Mouse (Mus musculus) forebrain, embryonic 15.5 days (tissue): ENCODE measurements around the gene Mgat4a. TPM values are rescaled to one million over a fixed set of nuclear protein-coding genes. Genes with fewer than 3 reads are reported as not detected.
"Not testable (repeated sequence)": the region's sequence is repeated elsewhere in the genome, so short reads cannot be mapped to it uniquely, and the experiment has no call there.

Source experiments
- ATAC-seq: fragments of 200-750 bp; cut with Nextera tagmentation; replicated peaks from 2 replicates; pipeline ENCODE4 v1.8.0; 2017; ENCODE audit warnings: mild to moderate bottlenecking, moderate TSS enrichment, moderate library complexity
- H3K27ac ChIP-seq: fragments of 300-500 bp; sonication (generic); replicated peaks from 2 replicates; pipeline ENCODE4 v1.5.1; 2015; ENCODE audit warnings: mild to moderate bottlenecking, inconsistent platforms
- H3K27me3 ChIP-seq: fragments of 300-500 bp; sonication (generic); 2 replicates; pipeline ENCODE4 v1.6.1; 2015; ENCODE audit warnings: inconsistent platforms
- H3K36me3 ChIP-seq: fragments of 300-500 bp; sonication (generic); 2 replicates; pipeline ENCODE4 v1.6.1; 2015; ENCODE audit warnings: mild to moderate bottlenecking, inconsistent platforms
- H3K4me1 ChIP-seq: fragments of 300-500 bp; sonication (generic); 2 replicates; pipeline ENCODE4 v1.6.1; 2015; ENCODE audit warnings: inconsistent platforms
- H3K4me2 ChIP-seq: fragments of 300-500 bp; sonication (generic); replicated peaks from 2 replicates; pipeline ENCODE4 v1.6.1; 2015; ENCODE audit warnings: mild to moderate bottlenecking, inconsistent platforms
- H3K4me3 ChIP-seq: fragments of 300-500 bp; sonication (generic); 2 replicates; pipeline ENCODE4 v1.5.1; 2015; ENCODE audit warnings: mild to moderate bottlenecking, inconsistent platforms
- H3K9ac ChIP-seq: fragments of 300-500 bp; sonication (generic); replicated peaks from 2 replicates; pipeline ENCODE4 v1.6.1; 2015; ENCODE audit warnings: mild to moderate bottlenecking, inconsistent platforms
- H3K9me3 ChIP-seq: fragments of 300-500 bp; sonication (generic); 2 replicates; pipeline ENCODE4 v1.6.1; 2016; ENCODE audit warnings: inconsistent platforms
- WGBS: fragments of 180-500 bp; shearing (Covaris S2); methylation state at CpG from one replicate; pipeline ENCODE4 v1.1.7; 2015; ENCODE audit warnings: mixed read lengths; 5-methylcytosine and 5-hydroxymethylcytosine counted together
- polyA plus RNA-seq: library from polyadenylated mRNA; unstranded; fragments of >200 nt; fragmentation: Nextera tagmentation; extraction: Ambion mirVana; gene quantifications from 2 replicates; pipeline ENCODE4 v1.2.1, GENCODE M21; 2015

The Mgat4a gene
- polyA plus RNA-seq, 1 experiment from 2014 or later = 7.2 TPM

- Histone ChIP-seq H3K27ac (no peak overlapping the region), H3K4me2 (no peak overlapping the region), H3K27me3 (no peaks in the 10 kb centered on the region), H3K36me3 (no peaks in the 10 kb centered on the region), H3K4me3 (no peak overlapping the region), H3K4me1 (no peaks in the 10 kb centered on the region), H3K9ac (no peak overlapping the region), H3K9me3 (no peaks in the 10 kb centered on the region)
- ATAC-seq = no peak
- WGBS = 89% methylated on average over 4 of the region's 4 CpGs
Observed at GRCm38 (mm10) chr1:37524669-37525068, 16.1 kb downstream of the Mgat4a start.

- not testable (repeated sequence) for H3K27me3 ChIP-seq, H3K27ac ChIP-seq, H3K4me2 ChIP-seq, H3K9ac ChIP-seq, ATAC-seq, H3K36me3 ChIP-seq, H3K4me3 ChIP-seq, H3K9me3 ChIP-seq, H3K4me1 ChIP-seq
- 88% methylated on average over 4 of the region's 4 CpGs for WGBS
Observed at GRCm38 (mm10) chr1:37524122-37524521, 16.7 kb downstream of the Mgat4a start.

- ATAC-seq, H3K36me3 ChIP-seq, H3K27ac ChIP-seq, H3K27me3 ChIP-seq, H3K9me3 ChIP-seq, H3K9ac ChIP-seq, H3K4me1 ChIP-seq, H3K4me3 ChIP-seq, H3K4me2 ChIP-seq: not testable (repeated sequence)
- 95% methylated on average over 3 of the region's 3 CpGs for WGBS
Observed at GRCm38 (mm10) chr1:37523548-37523947, 17.3 kb downstream of the Mgat4a start.

DNA sequence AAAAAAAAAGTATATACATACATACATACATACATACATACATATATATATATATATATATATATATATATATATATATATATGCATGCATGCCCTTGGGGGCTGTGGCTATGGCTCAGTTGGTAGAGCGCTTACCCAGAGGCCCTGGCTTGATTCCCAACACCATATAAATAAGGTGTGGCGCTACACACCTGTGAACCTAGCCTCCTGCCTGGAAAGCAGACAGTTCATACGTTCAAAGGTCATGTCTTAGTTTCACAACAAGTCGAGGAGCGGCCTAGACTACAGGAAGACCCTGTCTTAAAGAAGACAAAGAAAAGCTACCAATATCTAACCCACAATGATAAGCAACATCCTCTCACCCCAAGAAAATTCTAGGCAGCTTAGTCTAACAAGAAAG is 18.7 kb downstream of the Mgat4a start:
- Histone ChIP-seq H3K4me3 (no peak overlapping the region), H3K36me3 (no peaks in the 10 kb centered on the region), H3K9ac (no peak overlapping the region), H3K4me2 (no peak overlapping the region), H3K4me1 (no peaks in the 10 kb centered on the region), H3K9me3 (no peaks in the 10 kb centered on the region), H3K27me3 (no peaks in the 10 kb centered on the region), H3K27ac (no peak overlapping the region)
- WGBS = 92% methylated on average over 5 of the region's 5 CpGs
- no peak for ATAC-seq

DNA sequence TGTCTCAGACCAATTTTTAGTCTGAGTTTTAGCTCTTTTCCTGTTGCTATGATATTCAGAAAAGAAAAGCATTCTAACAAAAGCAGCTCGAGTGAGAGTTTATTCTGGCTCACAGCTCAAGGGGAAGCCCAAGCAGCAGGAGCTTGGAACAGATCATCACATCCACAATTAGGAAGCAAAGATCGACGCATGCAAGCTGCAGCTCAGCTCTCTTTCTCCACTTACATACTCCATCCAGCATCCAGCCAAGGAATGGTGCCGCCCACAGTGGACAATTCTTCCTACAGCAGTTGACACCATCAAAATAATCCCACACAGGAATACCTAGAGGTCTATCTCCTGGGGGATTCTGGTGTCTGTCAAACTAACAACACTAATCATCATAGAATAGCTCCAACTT is 22.0 kb downstream of the Mgat4a start:
- Histone ChIP-seq H3K27ac (no peak overlapping the region), H3K27me3 (no peaks in the 10 kb centered on the region), H3K4me3 (no peak overlapping the region), H3K9me3 (no peaks in the 10 kb centered on the region), H3K36me3 (no peaks in the 10 kb centered on the region), H3K9ac (no peak overlapping the region), H3K4me2 (no peak overlapping the region), H3K4me1 (no peaks in the 10 kb centered on the region)
- WGBS = 91% methylated on average over 4 of the region's 4 CpGs
- ATAC-seq = no peak

GRCm38 (mm10) chr1:37518124-37518720 is 22.6 kb downstream of the Mgat4a start:
- Histone ChIP-seq H3K4me1 (peaks cover 2% of the 10 kb centered on the region), H3K36me3 (no peaks in the 10 kb centered on the region), H3K9ac (no peak overlapping the region), H3K27ac (no peak overlapping the region), H3K4me3 (no peak overlapping the region), H3K9me3 (no peaks in the 10 kb centered on the region), H3K27me3 (no peaks in the 10 kb centered on the region), H3K4me2 (no peak overlapping the region)
- no peak for ATAC-seq
- WGBS = 85% methylated on average over 4 of the region's 4 CpGs

DNA sequence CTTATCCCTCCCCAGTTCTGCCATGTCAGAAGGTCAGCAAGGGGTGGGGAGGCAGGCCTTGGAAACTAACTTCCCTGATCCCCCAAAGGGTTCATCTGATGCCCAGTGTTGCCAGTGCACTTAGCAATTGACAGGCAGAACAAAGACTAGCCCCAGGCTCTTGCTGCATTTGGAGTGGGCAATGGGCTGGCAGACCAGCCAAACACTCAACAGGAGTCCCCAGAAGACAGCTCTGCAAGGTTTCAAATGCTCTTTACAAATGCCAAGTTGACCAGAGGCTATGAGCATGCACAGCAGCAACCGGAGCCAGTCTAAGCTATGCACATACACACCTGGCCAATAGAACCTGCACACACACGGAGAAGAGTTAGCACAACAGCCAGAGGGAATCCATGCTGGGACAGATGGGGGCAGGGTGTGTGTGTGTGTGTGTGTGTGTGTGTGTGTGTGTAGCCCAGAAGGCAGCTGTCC is 27.8 kb downstream of the Mgat4a start:
- Histone ChIP-seq H3K4me3 (no peak overlapping the region), H3K9ac (no peak overlapping the region), H3K36me3 (no peaks in the 10 kb centered on the region), H3K27ac (no peak overlapping the region; the same call in 1 of the 2 replicates), H3K27me3 (no peaks in the 10 kb centered on the region), H3K9me3 (no peaks in the 10 kb centered on the region), H3K4me1 (peaks cover 19% of the 10 kb centered on the region), H3K4me2 (no peak overlapping the region)
- peak; percentile 46 for ATAC-seq
- 42% methylated on average over 2 of the region's 2 CpGs for whole genome bisulfite sequencing

- no peak overlapping the region; the same call in 1 of the 2 replicates for H3K27ac ChIP-seq
- no peak overlapping the region for H3K4me2 ChIP-seq
- no peaks in the 10 kb centered on the region for H3K36me3 ChIP-seq
- WGBS = 14% methylated on average over 5 of the region's 5 CpGs
- peaks cover 19% of the 10 kb centered on the region for H3K4me1 ChIP-seq
- no peak overlapping the region for H3K4me3 ChIP-seq
- H3K9me3 ChIP-seq = no peaks in the 10 kb centered on the region
- H3K9ac ChIP-seq = no peak overlapping the region
- H3K27me3 ChIP-seq = no peaks in the 10 kb centered on the region
- ATAC-seq = peak; percentile 51; the same call in 1 of the 2 replicates
Observed at GRCm38 (mm10) chr1:37512109-37512640, 28.6 kb downstream of the Mgat4a start.

- H3K4me2 ChIP-seq = no peak overlapping the region
- ATAC-seq = no peak
Observed at GRCm38 (mm10) chr1:37510193-37510592, 30.6 kb downstream of the Mgat4a start.

DNA sequence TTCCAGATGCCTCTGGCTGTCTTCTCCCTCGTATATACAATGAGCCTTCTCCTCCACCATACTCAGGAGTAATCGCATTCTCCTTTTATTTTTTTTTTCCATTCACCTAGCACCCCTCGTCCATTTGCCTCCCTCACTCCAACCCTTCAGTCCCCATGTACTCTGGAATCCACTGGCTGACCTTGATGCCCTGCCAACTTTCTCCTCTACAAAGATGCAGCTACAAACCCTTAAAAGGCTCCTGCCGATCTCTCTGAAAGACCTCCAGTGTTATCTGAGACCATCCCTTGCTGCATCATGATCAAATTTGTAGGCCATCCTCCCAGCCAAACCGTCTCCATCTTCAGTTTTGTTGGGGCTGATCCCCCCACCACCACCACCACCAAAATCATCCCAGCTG is 31.4 kb downstream of the Mgat4a start:
- 83% methylated on average over 5 of the region's 5 CpGs for WGBS

More at GRCm38 (mm10) chr1:37510193-37510592, 30.6 kb downstream of the Mgat4a start:
- H3K36me3 ChIP-seq = no peaks in the 10 kb centered on the region
- H3K27ac ChIP-seq = no peak overlapping the region
- no peak overlapping the region for H3K9ac ChIP-seq
- 69% methylated on average over 3 of the region's 3 CpGs for WGBS
- no peaks in the 10 kb centered on the region for H3K9me3 ChIP-seq
- H3K4me1 ChIP-seq = peaks cover 19% of the 10 kb centered on the region
- no peaks in the 10 kb centered on the region for H3K27me3 ChIP-seq
- no peak overlapping the region for H3K4me3 ChIP-seq

DNA sequence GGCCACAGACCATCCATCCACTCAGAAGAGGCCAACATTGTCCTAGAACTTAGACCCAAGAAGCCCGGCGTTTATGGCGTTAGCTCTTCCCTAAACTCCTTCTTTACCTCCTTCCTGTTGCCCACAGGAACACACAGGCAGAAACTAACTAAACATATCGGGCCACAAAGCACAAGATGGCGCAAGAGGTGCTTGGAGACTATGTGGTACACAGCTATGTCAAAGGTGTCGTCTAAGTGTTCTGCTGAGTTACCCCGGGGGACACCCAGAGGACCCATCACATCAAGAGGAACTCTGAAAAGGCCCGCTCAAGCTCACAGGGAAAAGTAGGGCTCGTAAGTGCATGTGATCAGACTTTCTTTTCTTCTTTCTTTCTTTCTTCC is 35.5 kb downstream of the Mgat4a start:
- Histone ChIP-seq H3K9ac (no peak overlapping the region), H3K4me3 (no peak overlapping the region), H3K4me1 (no peaks in the 10 kb centered on the region), H3K27ac (no peak overlapping the region), H3K4me2 (no peak overlapping the region), H3K9me3 (no peaks in the 10 kb centered on the region), H3K36me3 (no peaks in the 10 kb centered on the region), H3K27me3 (no peaks in the 10 kb centered on the region)
- no peak for ATAC-seq
- WGBS = 95% methylated on average over 9 of the region's 9 CpGs

More for the DNA sequence above, 31.4 kb downstream of the Mgat4a start:
- no peaks in the 10 kb centered on the region for H3K27me3 ChIP-seq
- H3K4me2 ChIP-seq = no peak overlapping the region
- H3K36me3 ChIP-seq = no peaks in the 10 kb centered on the region
- H3K9me3 ChIP-seq = no peaks in the 10 kb centered on the region
- no peak overlapping the region for H3K4me3 ChIP-seq
- ATAC-seq = no peak
- no peak overlapping the region for H3K9ac ChIP-seq
- peaks cover 19% of the 10 kb centered on the region for H3K4me1 ChIP-seq
- H3K27ac ChIP-seq = no peak overlapping the region

DNA sequence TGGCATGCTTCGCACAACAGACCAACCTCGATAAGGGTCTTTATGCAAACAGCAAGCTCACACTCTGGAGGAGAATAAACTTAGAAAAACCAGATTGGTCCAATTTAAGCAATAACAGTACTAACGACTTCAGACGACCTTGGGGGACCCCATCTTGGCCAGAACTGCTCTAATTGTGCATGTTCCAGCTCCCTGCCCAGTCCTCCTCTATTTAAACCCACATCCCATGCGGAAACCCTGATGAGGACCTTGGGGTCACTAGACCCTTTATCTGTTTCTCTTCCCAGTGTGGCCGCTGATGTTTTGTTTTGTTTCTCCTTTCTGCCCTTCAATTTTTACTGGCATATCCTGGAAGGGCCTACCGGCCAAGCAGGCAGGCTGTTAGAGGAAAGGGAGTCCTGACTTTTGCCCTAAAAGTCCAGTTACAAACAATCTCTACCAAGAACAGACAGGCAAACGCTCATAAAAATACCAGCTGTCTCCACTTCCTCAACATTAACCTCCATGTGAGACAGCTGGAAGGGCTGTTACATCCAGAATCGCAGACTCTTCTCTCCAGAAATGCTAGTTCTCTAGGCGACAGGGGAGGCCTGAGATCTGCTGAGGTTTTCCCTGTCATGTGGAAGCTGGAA is 36.0 kb downstream of the Mgat4a start:
- Histone ChIP-seq H3K27ac (no peak overlapping the region), H3K36me3 (no peaks in the 10 kb centered on the region), H3K9me3 (no peaks in the 10 kb centered on the region), H3K4me1 (no peaks in the 10 kb centered on the region), H3K4me2 (no peak overlapping the region), H3K4me3 (no peak overlapping the region), H3K9ac (no peak overlapping the region), H3K27me3 (no peaks in the 10 kb centered on the region)
- WGBS = 74% methylated on average over 10 of the region's 10 CpGs
- ATAC-seq = no peak
